Mouse (Mus musculus): ENCODE results near the gene Grin1. TPM values are rescaled to one million over a fixed set of nuclear protein-coding genes. Genes with fewer than 3 reads are reported as not detected.

Grin1 gene
- total RNA-seq, 1 experiment from 2014 or later, result 12.6 TPM

DNA sequence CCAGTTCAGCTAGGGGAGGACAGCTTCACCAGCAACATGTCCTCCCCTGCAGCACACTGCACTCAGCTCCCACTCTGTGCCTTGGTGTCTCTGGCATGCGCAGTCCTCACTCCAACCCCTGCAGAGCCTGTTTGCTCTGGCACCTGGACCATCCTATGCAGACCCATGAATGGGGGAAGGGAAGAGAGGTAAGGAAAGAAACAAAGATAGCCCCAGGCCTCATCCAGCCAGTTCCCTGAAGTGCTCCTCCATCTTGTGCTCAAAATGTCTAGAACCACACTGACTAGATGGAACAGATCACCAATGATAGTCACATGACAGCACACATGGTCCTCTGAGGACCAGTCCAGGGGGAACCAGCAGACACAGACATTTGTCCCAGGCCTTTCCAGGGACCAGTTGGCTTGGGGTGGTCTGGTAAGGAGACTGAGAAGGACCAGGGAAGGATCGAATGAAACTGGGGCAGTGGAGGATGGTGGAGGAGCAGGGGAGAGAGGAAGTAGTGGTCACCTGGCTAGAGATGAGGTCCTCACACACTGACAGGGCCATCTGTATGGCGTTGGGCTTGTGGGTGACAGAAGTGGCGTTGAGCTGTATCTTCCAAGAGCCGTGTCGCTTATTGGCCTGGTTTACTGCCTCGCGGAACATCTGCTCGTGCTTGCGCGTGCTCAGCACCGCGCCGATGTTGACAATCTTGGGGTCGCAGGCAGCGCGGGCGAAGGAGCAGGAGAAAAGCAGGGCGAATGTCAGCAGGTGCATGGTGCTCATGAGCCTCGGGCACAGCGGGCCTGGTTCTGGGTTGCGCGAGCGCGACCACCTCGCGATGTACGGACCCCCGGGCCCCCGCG is 644 bp downstream of the Grin1 start:
- no peak for DNase-seq

DNA sequence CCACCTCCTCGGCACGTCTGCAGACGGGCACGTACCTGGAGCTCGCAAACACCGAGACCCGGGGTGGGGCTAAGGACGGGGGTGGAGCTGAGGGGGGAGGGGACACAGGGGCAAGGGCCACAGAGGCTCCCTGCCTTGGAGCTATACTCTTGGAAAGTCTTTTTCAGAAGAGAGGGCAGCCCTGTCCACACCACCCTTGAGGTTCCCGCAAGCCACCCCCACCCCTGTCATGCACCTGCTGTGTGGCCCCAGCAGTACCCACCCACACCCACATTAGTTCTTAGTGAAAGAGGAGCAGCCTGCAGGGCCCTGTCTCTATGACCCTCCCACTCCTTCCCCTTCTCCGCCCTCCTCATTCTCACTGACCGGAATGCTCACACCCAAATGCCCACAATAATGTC is 7.5 kb downstream of the Grin1 start:
- DNase-seq, result no peak

DNA sequence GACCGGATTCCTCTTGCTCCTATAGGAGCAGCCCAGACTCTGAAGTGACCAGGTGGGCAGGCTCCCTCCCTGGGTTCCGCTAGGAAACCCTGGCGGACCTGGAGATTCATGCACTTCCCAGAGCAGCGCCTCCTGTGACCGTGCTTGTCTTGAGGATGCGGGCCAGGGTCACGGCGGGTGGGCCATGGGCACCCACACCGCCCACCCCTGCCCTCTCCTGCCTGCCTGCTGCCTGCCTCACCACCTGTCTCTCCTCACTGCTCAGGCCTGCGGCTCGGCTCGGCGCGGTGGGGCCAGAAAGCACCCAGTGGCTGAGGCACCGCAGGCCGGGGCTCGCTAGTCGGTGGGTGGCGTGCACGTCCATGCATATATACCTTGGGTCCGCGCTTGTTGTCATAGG is 8.0 kb downstream of the Grin1 start:
- no peak for DNase-seq

DNA sequence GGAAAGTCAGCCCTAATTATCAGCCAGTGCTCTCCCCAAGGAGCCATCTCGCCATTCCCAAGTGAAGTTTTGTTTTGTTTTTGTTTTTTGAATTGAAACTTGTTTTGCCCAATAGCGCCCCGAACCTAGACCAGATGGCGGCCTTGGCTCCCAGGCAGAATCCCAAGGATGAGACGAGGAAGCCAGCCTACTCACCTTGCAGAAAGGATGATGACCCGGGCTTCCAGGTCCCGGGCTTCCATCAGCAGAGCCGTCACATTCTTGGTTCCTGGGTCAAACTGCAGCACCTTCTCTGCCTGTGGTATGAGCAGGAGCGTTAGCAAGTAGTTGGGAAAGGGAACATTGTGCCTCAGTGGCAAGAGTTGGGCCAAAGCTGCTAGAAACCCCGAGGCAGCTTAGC is 8.8 kb downstream of the Grin1 start:
- DNase-seq, result no peak

DNA sequence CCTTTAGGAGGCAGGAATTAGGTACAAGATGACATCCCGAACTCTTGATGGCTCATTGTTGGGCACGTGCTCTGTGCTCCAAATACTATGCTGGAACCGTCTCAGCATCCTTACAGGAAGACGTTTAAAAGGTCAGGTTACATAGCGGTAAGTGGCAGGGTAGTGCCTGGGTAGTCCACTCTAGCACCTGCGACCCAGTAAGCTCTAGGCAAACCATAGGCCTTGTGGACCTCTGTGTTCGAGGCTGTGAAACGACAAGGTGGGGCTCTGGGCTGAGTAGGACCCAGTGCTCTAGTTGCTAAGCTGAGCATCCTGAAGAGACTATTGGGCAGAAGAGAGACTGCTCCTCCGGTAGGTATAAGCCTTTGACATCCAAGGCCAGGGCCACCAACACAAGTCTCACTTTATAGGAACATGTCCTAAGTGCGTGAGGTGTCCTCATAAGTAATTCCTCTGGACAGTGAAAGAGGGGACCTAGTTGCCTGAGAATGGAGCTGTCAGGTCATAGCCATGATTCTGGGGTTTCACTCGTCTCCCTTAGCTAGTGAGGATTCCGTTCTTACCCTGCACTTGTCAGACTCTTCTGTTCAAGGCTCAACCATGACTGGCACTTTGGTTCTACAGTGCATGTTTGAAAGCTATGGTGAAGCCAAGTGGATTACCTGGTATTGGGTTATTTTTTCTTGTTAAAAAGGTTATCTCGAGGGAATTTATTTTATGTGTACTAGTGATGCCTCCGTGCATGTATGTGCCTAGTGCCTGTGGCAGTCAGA is 13.2 kb downstream of the Grin1 start:
- DNase-seq, result no peak

DNA sequence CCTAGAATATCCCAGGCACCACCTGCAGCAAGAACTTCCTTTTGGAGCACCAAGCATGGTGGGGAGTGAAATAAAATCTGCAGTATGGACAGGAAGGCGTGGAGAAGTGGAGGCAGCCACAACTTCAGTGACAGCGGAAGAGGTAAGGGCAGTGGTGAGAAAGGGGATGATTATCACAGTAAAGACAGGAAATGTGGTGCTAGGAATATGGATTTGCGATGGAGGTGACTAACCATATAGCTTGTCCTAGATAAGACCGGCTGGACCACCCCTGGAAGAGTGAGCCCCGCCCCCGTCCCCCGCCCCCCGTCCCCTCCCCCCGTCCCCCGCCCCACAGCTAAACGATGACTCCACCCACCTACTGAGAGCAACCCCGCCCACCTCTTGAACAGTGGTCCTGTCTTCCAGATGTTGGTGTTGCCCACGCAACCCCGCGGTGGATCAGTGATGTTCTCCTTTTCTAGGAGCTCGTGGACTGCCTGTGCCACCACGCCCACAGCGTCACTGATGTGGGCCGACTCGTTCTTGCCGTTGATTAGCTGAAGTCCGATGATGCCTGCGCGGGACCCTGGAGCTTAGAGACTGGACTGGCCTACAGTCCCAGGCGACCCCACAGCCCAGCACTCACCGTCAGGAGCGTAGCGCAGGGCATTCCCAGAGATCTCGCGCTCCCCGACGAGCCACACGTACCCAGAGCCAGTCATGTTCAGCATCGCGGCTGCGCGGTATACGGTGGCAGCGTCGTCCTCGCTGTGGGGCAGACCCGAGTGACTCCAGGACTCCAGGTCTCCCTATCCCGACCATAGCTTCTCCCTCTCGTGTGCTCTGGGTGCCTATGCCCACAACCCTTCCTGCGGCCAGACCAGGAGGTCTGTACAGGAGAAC is 14.1 kb downstream of the Grin1 start:
- peak; percentile 28 for DNase-seq

DNA sequence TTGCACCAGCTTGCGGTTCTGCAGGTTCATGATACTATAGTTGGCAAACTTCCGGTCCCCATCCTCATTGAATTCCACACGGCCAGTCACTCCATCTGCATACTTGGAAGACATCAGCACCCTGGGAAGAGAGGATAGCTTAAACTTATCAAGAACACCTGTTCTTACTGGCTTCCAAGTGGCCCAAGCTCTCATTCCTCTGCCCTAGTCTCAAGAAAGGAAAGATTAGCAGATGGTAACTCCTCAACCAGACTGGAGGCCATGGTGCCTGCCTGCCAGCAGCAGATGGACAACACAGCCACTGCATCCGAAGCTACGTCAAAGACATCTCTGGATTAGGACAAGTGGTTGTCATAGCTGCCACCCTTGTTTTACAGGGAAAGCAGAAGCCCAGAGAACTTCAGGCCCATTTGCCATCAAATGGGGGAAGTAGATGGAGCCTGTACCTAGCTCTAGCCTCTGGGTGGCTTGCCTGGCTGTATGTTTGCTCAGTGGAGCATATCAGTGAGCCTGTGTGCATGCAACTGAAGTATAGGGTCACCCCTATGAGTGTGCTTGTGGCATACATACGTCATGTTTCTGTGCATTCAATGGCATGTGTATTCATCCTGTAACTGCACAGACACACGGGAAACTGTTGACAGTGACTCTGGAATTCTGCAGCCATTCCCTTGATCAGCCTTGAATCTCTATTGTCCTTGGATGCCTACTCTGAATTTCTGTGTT is 14.9 kb downstream of the Grin1 start:
- no peak for DNase-seq

DNA sequence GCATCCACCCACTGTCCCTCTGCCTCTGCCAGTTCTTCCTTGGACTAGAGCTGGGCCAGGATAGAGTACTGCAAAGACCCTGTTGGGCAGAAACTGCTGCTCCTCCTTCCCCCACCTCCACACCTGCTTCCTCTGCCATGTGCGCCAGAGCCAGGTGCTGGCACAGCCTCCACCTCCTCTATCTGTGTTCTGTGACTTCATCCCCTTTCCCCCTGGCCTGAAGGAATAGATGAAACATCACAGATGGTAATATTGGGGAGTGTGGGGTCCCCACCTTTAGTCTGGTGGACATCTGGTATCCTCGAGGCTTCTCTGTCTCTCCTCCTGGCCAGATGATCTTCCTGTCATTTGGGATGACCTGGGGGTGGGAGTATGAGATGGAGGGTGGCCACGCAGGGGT is 15.5 kb downstream of the Grin1 start:
- DNase-seq, result no peak

DNA sequence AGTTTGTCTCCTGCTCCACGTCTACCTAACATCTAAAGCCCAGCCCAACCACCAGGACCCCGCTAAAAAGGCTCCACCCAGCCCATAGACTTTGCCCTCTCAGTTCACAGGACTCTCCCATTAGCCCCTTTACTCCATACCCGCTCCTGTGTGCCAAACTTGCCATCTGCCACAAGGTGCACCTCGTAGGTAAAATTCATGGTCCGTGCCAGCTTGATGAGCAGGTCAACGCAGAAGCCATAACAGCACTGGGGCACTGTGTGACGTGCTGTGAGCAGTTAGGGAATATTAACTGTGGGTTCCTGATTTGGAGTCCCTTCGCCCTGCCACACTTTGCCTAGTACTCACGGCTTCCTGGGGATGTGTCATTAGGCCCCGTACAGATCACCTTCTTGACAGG is 20.9 kb downstream of the Grin1 start:
- DNase-seq, result no peak

DNA sequence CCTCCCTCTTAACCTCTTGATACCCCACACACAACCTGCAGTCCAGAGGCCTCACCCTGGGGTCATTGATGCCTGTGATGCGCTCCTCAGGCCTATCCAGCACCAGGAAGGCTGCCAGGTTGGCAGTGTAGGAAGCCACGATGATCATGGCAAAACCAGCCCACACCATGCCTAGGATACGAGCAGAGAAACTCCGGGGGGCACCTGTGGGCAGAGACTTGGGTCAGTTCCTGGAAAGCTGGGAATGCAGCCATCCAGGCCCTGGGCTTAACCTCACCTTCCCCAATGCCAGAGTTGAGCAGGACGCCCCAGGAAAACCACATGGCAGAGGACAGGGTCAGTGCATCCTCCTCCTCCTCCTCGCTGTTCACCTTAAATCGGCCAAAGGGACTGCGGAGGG is 21.9 kb downstream of the Grin1 start:
- no peak for DNase-seq

DNA sequence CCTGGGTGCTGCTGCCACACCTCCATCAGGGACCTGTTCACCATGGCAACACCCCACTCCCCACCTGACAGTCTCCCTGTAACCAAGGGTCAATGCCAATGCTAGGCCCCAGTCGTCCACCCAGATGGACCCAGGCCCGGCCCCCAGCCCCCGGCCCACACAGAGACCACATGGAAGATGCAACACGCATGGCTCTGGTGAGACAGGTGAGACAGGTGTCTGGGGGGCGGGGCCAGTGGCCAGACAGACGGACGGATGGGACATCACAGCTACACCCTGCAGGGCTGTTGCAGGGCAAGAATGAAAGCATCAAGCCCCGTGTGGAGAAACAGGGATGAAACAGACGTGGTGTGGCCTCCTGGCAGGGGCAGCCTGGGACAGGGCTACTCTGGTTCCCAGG is 25.3 kb downstream of the Grin1 start:
- DNase-seq, result no peak

DNA sequence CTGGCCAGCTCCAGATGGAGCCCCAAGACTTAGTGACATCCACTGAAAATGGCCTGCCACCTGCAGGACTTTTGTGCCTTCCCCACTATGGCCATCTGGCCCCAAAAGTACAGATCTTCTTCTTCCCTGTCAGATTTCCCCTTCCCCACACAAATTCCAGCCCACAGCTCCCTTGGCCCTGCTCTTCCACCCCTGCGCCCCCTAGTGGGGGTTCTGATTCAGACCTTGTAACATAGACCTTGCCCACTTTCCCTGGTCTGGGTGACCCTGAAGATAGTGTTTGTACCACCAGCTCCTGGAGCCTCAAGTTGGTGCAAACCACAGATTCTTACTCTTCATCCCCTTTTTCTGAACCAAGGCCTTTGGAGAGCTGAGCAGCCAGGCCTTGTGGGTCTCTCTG is 26.1 kb downstream of the Grin1 start:
- peak; percentile 81 for DNase-seq

DNA sequence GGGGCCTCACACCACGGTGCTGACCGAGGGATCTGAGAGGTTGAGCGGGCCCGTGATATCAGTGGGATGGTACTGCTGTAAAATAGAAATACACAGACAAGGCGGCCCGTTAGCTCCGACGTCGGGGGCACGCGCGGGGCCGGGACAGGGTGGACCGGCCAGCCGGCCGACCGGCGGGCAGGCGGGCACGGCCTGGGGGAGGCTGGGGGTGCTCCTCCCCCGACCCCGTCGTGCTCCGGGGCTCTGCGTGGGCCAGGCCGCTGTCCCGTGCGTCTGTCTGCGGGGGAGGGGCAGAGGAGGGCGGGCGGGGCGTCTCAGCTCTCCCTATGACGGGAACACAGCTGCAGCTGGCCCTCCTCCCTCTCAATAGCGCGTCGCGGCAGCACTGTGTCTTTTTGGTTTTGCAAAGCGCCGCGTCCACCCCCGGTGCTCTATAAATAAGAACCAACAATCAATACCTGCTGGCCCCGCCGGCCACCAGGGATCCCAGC is 26.9 kb downstream of the Grin1 start:
- peak; percentile 26 for DNase-seq

DNA sequence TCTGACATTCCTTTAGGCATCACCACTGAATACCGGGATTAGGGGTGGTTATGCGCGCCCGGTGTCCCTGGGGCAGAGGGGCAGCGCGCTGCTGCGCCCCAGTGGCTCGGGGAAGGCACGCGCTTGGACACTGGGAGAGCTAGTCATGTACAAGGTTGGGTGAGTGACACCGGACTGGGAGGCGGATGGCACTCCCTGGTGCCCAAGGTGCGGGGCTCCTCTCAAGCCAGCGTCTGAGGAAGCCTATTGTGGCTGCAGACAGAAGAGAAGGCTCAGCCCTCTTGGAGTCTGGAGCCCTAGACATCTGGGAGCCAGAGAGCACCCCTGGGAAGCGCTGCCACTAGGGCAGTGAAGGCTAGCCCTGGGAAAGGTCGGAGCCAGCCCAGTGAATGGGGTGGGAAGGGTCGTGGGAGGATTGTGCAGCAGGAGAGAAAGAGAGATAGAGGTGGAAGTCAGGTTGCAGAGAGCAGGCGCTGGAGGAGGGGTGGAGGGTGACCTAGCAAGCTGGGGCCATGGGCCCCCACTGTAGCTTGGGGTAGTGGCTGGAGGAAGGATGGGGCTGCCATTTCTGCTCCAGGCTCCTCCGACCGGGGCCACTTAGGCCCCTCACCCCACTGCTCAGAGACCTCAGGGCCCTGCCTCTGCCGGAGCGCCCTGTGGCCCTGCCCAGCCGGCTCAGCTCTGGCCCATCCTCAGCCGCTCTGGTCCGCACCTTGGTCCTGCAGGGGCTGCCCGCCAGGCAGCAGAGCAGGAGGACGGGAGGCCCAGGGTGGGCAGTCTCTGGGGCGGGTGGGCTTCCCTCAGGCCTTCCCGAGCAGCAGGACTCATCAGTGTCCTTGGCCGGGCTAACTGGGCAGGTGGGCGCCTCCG is 27.6 kb downstream of the Grin1 start:
- no peak for DNase-seq

DNA sequence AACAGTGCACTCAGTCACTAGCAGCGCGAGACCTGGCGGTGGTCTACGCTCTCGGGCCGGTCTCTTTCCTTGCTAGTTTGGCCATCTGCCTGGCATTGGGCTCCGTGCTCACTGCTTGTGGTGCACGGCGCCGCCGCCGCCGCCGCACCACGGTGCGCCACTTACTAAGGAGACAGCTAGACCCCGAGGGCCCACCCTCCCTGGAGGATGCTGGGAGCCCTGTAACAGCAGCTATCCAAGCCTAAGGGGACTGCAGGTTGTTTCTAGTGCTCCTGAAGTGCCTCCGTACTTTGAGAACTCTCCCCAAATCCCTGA is 28.2 kb downstream of the Grin1 start:
- DNase-seq, result no peak

DNA sequence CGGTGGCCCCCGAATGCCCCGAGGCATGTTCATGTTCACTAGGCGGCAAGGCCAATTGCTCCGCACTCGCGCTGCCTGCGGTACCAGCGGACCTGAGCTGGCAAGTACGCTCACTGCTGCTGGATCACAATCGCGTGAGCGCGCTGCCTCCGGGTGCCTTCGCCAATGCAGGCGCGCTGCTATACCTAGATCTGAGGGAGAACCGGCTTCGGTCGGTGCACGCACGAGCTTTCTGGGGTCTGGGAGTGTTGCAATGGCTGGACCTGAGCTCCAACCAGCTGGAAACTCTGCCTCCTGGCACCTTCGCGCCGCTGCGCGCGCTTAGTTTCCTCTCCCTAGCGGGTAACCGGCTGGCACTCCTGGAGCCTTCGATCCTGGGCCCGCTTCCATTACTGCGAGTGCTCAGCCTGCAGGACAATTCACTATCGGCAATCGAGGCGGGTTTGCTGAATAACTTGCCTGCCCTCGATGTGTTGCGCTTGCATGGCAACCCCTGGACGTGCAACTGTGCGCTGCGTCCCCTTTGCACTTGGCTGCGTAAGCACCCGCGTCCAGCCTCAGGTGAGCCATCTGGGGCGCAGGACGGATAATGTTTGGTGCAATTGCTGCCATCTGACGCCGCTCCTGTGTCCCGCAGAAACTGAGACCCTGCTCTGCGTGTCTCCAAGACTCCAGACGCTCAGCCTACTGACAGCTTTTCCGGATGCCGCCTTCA is 28.7 kb downstream of the Grin1 start:
- peak; percentile 39 for DNase-seq

DNA sequence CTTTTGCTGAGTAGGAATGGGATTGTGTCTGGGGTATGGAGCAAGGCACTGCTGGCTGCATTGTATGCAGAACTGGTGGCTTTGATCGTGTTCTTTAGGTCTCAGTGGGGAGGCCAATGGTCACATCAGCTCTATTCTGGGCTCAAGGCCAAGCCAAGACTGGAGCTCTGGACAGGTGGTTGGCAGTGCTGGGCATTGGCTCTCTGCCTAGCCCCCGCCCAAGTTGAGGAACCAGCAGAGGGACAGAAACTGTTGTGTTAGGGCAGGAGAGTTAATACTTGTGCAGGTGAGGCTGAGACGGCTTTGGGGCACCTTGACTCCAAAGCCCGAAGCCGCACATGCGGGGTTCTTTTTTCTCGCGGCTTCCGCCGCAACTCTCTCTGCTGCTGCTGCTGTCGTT is 29.3 kb downstream of the Grin1 start, which contains the start of gene Lrrc26:
Gene Lrrc26 (plus strand): TSS at position 265 of the 400 bp plus-strand sequence.
- DNase-seq, result no peak

DNA sequence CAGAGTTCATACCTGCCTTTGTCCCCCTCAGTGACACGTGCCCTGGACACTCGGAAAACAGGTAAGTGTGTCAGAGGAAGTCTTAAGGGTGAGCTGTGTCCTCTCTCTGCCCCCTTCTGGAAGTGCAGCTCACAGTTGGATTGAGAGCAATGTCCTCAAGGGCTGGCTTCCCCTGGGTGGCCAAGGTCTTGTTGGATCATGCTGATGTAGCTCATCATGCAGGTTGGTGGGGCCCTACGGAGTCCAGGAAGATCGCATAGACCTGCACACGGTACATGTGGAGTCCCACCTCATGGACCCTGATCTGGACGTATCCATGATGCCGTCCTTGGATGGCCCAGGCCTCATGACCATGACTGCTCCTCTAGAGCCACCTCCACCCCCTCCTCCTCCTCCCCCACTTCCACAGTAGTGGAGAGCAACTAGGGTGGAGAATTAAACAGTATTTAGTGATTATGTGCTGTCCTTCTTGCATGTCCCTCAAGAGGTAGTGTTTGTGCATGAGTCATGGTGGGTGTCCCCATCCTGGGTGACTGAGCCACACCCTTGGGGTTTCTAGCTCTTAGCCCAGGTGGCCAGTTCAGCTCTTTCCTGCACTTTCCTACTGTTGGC is 30.1 kb downstream of the Grin1 start:
- no peak for DNase-seq

DNA sequence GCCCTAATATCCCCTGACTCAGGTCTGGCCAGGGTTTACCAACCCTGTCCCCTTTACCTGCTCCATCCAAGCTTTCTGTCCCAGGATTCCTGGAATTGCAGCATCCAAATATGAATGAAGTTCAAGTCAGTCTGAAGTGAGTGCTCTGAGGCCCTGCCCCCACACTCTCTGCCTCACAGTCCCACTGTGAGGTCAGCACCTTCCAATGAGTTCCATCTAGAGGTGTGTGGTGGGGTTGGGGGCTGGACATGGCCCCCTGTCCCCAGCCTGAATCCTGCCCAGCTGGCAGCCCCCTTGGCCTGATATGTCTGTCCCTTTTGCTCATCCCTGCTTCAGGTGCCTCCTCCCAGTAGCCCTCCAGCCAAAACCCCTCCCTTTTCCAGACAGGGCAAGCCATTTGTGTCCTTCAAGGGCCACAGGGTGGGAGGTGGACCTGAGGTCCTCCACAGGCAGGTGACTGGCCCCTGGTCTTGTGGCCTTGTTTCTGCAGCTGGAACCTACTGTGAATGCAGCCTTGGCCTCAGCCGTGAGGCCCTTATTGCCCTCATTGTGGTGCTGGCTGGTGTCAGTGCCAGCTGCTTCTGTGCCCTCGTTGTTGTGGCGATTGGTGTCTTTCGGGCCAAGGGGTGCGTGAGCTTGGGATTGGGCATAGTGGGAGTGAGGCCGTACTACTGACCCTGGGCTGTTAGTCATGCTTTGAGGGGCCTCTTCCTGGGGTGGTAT is 30.9 kb downstream of the Grin1 start, which contains the start of gene Tmem210:
Gene Tmem210 (plus strand): TSS at position 219 of the 723 bp plus-strand sequence.
- no peak for DNase-seq

Measured in adrenal gland, postnatal 25 days (tissue).